Mouse (Mus musculus): Measurements from ENCODE around the gene 1700001O22Rik. TPM values are rescaled to one million over a fixed set of nuclear protein-coding genes. Genes with fewer than 3 reads are reported as not detected.

1700001O22Rik gene
- polyA plus RNA-seq, 1 experiment from 2014 or later, result 2.4 TPM

DNA sequence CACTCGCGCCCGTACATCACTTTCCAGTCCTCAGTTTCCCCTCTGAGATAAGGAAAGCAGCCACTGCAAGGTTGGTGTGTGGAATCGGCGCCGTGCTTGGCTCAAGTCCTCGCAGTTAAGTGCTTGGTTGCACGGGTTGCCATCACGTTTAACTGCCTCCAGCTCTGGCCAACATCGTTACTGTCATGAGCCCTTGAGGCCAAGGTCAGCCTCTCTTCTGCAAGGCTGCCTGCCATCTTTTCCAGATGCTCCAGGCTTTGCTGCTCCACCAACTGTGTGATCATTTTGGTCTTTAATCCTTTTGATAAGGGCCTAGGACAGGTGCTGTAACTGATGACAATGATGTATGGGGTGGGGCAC lies 4.8 kb upstream of the 1700001O22Rik start:
- peak overlapping the region; percentile 98 for H3K4me2 ChIP-seq
- H3K4me1 ChIP-seq (replicated peaks), result peaks cover 43% of the 10 kb centered on the region
- H3K27ac ChIP-seq, result peak overlapping the region; percentile 89
- no peak; the same call in 1 of the 2 replicates for ATAC-seq (ENCODE audit: low FRiP score)
- H3K36me3 ChIP-seq, result peaks cover 18% of the 10 kb centered on the region
- H3K27me3 ChIP-seq, result peaks cover 12% of the 10 kb centered on the region
- peak overlapping the region; percentile 92 for H3K9ac ChIP-seq
- peak overlapping the region; percentile 84 for H3K4me3 ChIP-seq
- H3K9me3 ChIP-seq, result no peaks in the 10 kb centered on the region
- 5% methylated on average over 10 of the region's 10 CpGs for WGBS

DNA sequence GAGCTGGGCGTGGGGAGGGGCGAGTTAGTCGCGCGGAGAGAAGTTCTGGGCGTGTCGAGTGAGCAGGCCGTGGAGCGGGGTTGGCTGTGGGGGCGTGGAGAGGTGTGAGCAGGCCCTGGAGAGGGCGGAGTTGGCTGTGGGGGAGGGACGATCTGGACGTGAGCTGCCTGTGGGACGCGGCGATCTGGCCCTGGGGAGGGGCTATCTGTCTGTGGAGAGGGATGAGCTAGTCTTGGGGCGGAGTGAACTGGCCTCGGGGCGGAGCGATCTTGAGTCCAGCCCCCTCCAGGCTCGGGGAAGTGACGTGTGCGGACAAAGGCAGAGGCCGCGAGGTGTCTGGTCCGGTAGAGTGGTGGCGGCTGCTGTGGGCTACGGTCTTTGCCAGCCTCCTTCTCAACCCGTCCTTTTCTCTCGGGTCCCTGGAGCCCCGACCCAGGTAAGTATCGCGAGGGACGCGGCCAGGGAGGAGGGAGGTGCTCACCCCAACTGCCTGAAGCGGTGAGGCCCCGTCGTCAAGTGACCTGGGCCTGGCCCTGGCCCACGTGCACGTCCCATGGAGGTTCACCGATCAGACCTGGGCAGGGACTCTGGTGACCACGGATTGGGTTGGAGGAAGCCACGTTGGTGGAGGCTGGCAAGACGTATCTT lies 4.3 kb upstream of the 1700001O22Rik start, which contains the start of gene Ntmt1:
TSS of gene Ntmt1 (plus strand) at position 179 of the 648 bp plus-strand sequence.
- Histone ChIP-seq H3K4me2 (peak within 1 kb of the TSS; percentile 98), H3K9me3 (no peaks in the 10 kb centered on the region), H3K9ac (peak within 1 kb of the TSS; percentile 92), H3K27ac (peak within 1 kb of the TSS; percentile 89), H3K4me3 (peak within 1 kb of the TSS; percentile 84), H3K27me3 (peaks cover 17% of the 10 kb centered on the region), H3K36me3 (peaks cover 13% of the 10 kb centered on the region), H3K4me1 (replicated peaks) (peaks cover 43% of the 10 kb centered on the region)
- ATAC-seq (ENCODE audit: low FRiP score), result peak; percentile 97
- 0% methylated on average over 37 of the region's 44 CpGs for WGBS

DNA sequence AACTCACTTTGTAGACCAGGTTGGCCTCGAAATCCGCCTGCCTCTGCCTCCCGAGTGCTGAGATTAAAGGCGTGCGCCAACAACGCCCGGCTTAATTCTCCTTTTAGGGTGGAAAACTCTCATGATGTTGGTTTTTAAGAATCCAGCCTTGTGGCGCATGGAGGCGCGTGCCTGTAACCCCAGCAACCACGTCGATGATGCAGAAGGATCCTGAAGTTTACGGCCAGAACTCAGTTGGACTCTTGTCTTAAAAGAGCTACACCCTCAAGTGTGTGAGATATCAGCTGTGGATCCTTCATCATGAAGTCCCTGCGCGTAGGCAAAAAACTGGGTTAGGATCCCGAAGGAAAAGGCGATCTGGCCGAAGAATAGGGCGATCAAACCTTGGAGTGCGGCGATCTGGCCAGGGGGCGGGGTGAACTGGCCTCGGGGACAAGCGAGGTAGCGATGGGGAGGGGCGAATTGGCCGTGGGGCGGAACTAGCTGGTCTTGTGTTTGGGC lies 3.7 kb upstream of the 1700001O22Rik start:
- Histone ChIP-seq H3K9me3 (no peaks in the 10 kb centered on the region), H3K4me3 (peak overlapping the region; percentile 84), H3K4me1 (replicated peaks) (peaks cover 43% of the 10 kb centered on the region), H3K36me3 (peaks cover 8% of the 10 kb centered on the region), H3K9ac (peak overlapping the region; percentile 92), H3K4me2 (peak overlapping the region; percentile 98), H3K27ac (peak overlapping the region; percentile 89), H3K27me3 (peaks cover 22% of the 10 kb centered on the region)
- 7% methylated on average over 28 of the region's 28 CpGs for WGBS
- no peak; the same call in 1 of the 2 replicates for ATAC-seq (ENCODE audit: low FRiP score)

DNA sequence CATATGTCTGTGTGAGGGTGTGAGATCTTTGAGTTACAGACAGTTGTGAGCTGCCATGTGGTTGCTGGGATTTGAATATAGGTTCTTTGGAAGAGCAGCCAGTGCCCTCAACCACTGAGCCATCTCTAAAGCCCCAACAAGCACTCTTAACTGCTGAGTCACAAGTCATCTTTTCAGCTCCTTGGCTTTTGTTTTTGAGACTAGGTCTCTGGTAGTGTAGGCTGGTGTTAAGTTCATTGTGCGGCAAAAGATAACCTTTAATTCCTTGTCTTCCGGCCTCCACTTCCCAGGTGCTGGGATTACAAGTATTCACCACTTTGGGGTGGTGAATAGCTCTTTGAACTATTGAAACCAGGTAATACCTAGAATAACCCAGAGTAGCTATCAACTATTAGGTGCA lies 2.5 kb upstream of the 1700001O22Rik start:
- Histone ChIP-seq H3K4me2 (no peak overlapping the region), H3K4me3 (no peak overlapping the region), H3K36me3 (0 out of 2 replicates have a peak, but pooled peaks cover 4% of the 10 kb centered on the region), H3K9ac (no peak overlapping the region), H3K27me3 (peaks cover 34% of the 10 kb centered on the region), H3K27ac (no peak overlapping the region), H3K4me1 (replicated peaks) (peaks cover 47% of the 10 kb centered on the region), H3K9me3 (no peaks in the 10 kb centered on the region)
- 94% methylated on average over 2 of the region's 2 CpGs for WGBS
- ATAC-seq (ENCODE audit: low FRiP score), result no peak

DNA sequence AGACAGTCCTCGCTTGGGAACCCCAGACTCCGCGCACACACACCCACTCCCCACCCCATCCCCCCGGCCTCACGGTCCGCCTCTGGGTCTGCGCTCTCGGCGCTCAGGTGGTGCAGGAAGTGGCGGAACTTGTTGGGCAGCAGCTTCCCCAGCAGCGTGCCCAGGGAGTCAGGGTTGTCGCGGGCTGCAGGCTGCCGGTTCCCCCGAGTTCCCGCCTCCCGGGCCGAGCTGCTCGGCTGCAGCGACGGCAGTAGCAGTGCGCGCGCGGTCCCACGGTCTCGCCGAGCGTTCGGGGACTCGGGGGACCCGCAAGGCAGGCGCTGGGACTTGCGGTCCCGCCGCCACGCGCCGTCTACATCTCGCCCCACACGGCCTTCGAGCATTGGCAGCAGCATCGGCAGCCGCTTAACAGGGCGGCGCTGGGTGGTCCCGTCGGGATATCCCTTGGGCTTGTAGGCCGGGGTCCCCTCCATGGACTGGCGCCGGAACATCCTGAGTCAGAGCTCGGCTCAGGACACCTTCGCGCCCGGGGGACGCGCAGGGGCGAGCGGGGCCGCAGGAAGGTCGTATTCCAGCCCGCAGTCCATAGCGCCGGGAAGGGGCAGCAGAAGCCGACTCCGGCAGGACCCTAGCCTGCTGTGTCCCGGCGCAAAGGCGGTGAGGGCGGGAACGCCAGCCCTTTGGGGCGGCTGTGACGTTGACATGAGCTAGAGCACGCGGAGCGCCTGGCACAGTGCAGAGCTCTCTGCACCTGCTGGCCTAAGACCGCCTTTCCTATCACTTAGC lies 2.2 kb downstream of the 1700001O22Rik start:
- WGBS, result under 1% methylated on average over 77 of the region's 77 CpGs
- Histone ChIP-seq H3K4me2 (peak overlapping the region; percentile 88), H3K4me1 (replicated peaks) (peaks cover 31% of the 10 kb centered on the region), H3K27me3 (peaks cover 57% of the 10 kb centered on the region), H3K36me3 (no peaks in the 10 kb centered on the region), H3K9ac (peak overlapping the region; percentile 77), H3K27ac (no peak overlapping the region), H3K9me3 (no peaks in the 10 kb centered on the region), H3K4me3 (peak overlapping the region; percentile 46)
- ATAC-seq (ENCODE audit: low FRiP score), result peak; percentile 25; the same call in 1 of the 2 replicates

DNA sequence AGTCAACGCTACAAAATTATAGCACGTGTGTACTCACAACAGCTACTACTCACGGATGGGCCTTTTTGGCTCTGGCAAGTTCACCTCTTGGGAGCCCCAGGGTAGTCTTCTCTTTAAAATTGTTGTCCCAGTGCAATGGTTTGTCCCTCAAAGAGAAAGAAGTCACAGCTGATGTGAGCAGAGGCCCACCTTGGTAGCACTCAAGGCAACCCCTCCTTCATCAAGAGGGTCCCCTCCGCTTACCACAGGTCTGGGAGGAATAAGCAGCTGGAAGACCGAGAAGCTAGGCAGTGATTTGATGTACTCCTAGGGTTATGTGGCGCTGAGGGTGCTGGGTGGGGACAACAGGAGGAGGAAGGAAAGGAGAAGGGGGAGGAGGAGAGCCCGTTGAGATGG lies 2.8 kb downstream of the 1700001O22Rik start:
- H3K4me2 ChIP-seq, result peak overlapping the region; percentile 88
- no peak for ATAC-seq (ENCODE audit: low FRiP score)
- peaks cover 57% of the 10 kb centered on the region for H3K27me3 ChIP-seq
- no peak overlapping the region for H3K27ac ChIP-seq
- peak overlapping the region; percentile 77; the same call in 1 of the 2 replicates for H3K9ac ChIP-seq
- no peaks in the 10 kb centered on the region for H3K36me3 ChIP-seq
- peaks cover 37% of the 10 kb centered on the region for H3K4me1 ChIP-seq (replicated peaks)
- peak overlapping the region; percentile 46 for H3K4me3 ChIP-seq
- no peaks in the 10 kb centered on the region for H3K9me3 ChIP-seq
- 33% methylated on average over 7 of the region's 7 CpGs for WGBS

DNA sequence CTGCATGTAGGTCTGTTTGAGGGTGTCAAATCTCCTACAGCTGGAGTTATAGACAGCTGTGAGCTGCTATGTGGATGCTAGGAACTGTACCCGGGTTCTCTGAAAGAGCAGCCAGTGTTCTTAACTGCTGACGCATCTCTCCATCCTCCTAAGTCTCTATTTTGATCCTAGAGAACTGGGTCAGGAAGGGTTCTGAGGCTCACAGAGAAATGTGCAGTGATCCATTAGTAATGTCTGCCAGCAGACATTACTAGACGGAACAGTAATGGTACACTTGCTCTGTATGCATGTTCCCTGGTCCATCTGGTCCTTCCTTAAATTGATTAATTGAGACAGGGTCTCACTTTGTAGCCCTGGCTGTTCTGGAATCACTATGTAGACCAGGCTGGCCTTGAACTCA lies 4.0 kb downstream of the 1700001O22Rik start:
- no peak overlapping the region for H3K9ac ChIP-seq
- no peak overlapping the region for H3K4me3 ChIP-seq
- H3K27ac ChIP-seq, result no peak overlapping the region
- no peaks in the 10 kb centered on the region for H3K36me3 ChIP-seq
- 86% methylated on average over 3 of the region's 3 CpGs for WGBS
- peaks cover 54% of the 10 kb centered on the region for H3K27me3 ChIP-seq
- no peak for ATAC-seq (ENCODE audit: low FRiP score)
- no peak overlapping the region for H3K4me2 ChIP-seq
- peaks cover 49% of the 10 kb centered on the region for H3K4me1 ChIP-seq (replicated peaks)
- H3K9me3 ChIP-seq, result no peaks in the 10 kb centered on the region

DNA sequence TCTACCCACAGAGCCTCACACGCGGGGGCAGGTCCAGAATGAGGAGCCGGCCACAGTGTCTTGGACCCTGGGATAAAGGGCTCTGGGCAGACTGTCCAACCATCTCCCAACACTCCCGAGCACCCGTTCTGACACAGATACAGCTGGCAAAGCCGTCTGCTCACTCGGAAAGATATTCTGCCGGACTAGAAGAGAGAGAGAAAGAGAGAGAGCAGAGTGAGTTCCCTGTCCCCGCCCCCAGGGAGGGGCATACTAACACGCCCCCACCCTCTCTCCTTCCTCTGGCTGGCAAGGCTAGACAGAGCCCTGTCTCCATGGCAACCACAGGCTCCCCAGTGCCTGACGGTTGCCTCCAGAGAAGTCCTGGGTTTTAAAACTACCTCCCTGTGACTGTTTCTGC lies 7.1 kb downstream of the 1700001O22Rik start:
- H3K9ac ChIP-seq, result peak overlapping the region; percentile 35; the same call in 1 of the 2 replicates
- 4% methylated on average over 11 of the region's 11 CpGs for WGBS

DNA sequence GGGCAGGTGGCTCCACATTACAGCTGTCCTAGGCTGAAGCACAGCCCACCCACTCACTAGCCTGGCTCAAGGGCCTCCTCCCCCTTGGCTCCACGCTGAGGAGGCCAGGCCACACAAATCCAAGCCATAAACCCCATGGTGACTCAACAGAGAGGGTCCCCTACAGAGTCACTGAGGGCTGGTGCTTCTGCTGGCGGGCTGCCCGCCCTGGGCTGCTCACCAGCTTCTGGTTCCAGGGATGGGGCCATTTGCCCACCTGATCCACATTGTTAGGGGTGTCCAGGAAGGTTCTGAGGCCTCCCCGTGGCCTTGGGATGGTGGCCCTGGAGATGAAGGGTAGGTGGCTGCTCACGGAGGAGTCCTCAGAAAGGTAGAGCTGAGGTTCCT lies 7.6 kb downstream of the 1700001O22Rik start:
- H3K4me3 ChIP-seq, result no peak overlapping the region
- H3K9ac ChIP-seq, result peak overlapping the region; percentile 35; the same call in 1 of the 2 replicates
- H3K4me1 ChIP-seq (replicated peaks), result peaks cover 46% of the 10 kb centered on the region
- peak overlapping the region; percentile 86 for H3K27ac ChIP-seq
- peak; percentile 17; the same call in 1 of the 2 replicates for ATAC-seq (ENCODE audit: low FRiP score)
- H3K36me3 ChIP-seq, result no peaks in the 10 kb centered on the region
- H3K4me2 ChIP-seq, result peak overlapping the region; percentile 48
- 62% methylated on average over 5 of the region's 5 CpGs for WGBS
- H3K27me3 ChIP-seq, result peaks cover 22% of the 10 kb centered on the region
- H3K9me3 ChIP-seq, result no peaks in the 10 kb centered on the region

More for the DNA sequence above, 7.1 kb downstream of the 1700001O22Rik start:
- ATAC-seq (ENCODE audit: low FRiP score), result peak; percentile 77
- peak overlapping the region; percentile 86 for H3K27ac ChIP-seq
- peak overlapping the region; percentile 11; the same call in 1 of the 2 replicates for H3K4me3 ChIP-seq
- H3K36me3 ChIP-seq, result no peaks in the 10 kb centered on the region
- H3K27me3 ChIP-seq, result peaks cover 27% of the 10 kb centered on the region
- peaks cover 51% of the 10 kb centered on the region for H3K4me1 ChIP-seq (replicated peaks)
- peak overlapping the region; percentile 48 for H3K4me2 ChIP-seq
- no peaks in the 10 kb centered on the region for H3K9me3 ChIP-seq

DNA sequence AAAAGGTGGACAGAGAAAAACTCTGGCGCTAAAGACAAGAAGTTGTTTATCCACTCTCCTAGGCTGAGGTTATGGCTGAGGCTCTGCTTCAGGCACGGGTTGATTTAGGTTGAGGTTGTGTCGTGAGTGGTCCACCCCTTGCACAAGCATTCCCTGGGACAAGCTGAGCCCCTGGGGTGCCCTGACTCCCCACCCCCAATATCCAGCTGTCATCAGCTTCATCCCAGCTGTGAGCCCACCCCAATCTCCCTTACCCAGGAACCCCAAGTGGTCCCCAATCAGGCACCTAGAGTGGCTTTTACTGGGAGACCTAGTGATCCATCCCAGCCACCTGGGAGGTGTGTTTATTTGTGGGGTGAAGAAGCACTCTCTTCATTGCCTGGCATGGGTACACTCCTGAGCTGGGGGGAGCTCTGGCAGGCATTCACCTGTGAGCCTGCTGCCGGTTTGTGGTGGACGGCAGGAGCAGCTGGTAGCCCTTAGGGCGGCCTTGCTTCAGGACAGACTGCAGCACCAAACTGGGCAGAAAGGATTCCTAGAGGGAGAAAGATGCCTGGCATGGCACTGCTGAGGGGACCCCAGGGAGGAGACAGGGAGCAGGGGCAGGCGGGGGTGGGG lies 8.1 kb downstream of the 1700001O22Rik start:
- H3K27ac ChIP-seq, result peak overlapping the region; percentile 86
- no peaks in the 10 kb centered on the region for H3K36me3 ChIP-seq
- H3K9ac ChIP-seq, result no peak overlapping the region
- 56% methylated on average over 7 of the region's 7 CpGs for WGBS
- no peaks in the 10 kb centered on the region for H3K9me3 ChIP-seq
- peaks cover 17% of the 10 kb centered on the region for H3K27me3 ChIP-seq
- no peak for ATAC-seq (ENCODE audit: low FRiP score)
- H3K4me1 ChIP-seq (replicated peaks), result peaks cover 42% of the 10 kb centered on the region
- peak overlapping the region; percentile 61; the same call in 1 of the 2 replicates for H3K4me2 ChIP-seq
- H3K4me3 ChIP-seq, result no peak overlapping the region

DNA sequence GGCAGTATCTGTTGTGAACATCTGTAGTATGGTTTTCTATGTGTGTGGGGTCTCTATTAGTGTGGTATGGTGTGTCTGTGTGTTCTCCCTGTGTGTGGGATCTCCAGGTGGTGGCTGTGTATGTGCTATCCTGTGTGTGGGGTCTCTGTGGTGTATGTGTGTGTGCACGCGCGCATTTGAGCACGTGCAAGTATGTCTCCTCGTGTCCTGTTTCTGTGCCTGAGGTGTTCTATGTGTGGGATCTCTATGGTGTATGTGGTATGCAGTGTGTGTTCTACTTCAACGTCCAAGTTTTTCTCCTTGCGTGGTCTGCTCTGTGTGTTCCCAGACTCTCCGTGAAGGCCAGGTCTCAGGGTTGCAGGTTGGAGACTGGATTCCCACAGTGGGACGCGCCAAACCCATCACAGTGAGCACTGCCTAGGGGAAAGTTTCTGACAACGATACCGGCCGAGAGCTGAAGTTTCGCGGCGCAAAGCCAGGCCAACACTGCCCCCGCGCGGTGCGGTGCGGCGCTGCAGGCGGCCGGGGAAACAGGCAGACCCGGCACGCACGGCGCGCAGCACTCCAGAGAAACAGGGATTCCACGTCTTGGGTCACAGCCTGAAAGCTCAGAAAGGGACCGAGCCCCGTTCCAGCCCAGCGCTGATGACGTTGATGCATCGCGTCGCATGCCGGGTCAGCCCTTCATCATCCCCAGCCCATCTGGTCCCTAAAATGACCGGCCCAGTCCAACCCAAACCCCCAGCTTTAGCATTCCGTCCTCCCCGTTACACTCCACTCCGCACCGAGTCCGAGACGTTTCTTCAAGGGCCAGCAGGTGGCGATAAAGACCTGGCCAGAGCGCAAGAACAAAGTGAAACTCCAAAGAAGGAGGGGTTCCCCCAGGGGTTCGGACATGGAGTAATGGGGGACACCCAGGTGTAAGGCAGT lies 9.0 kb downstream of the 1700001O22Rik start:
- peak; percentile 75 for ATAC-seq (ENCODE audit: low FRiP score)
- 4% methylated on average over 48 of the region's 48 CpGs for WGBS
- Histone ChIP-seq H3K9me3 (no peaks in the 10 kb centered on the region), H3K9ac (peak overlapping the region; percentile 70), H3K27ac (peak overlapping the region; percentile 89), H3K27me3 (peaks cover 7% of the 10 kb centered on the region; the same call in 1 of the 2 replicates), H3K4me3 (peak overlapping the region; percentile 39), H3K4me1 (replicated peaks) (peaks cover 42% of the 10 kb centered on the region), H3K4me2 (peak overlapping the region; percentile 61), H3K36me3 (no peaks in the 10 kb centered on the region)

Data from hindbrain, embryonic 13.5 days (tissue).